Mouse (Mus musculus) forebrain, embryonic 13.5 days (tissue): ENCODE measurements at regions not wholly inside any gene's neighbourhood (a gene's known extent, or its start where the extent isn't known, plus 50 kb on each side); places are given as distances from the start of the nearest gene placed in this dataset.

ENCODE experiments used
- ATAC-seq: fragments of 200-750 bp; cut with Nextera tagmentation; 2 replicates; pipeline ENCODE4 v1.8.0; 2017
- H3K27ac ChIP-seq: fragments of 300-500 bp; sonication (generic); 2 replicates; pipeline ENCODE4 v1.5.1; 2015; ENCODE audit warnings: inconsistent platforms, mild to moderate bottlenecking, moderate library complexity
- H3K27me3 ChIP-seq: fragments of 300-500 bp; sonication (generic); 2 replicates; pipeline ENCODE4 v1.6.1; 2015; ENCODE audit warnings: mild to moderate bottlenecking, inconsistent platforms
- H3K36me3 ChIP-seq: fragments of 300-500 bp; sonication (generic); 2 replicates; pipeline ENCODE4 v1.6.1; 2015; ENCODE audit warnings: mild to moderate bottlenecking, inconsistent platforms; ENCODE audit not compliant: poor library complexity, severe bottlenecking
- H3K4me1 ChIP-seq: fragments of 300-500 bp; sonication (generic); 2 replicates; pipeline ENCODE4 v1.6.1; 2015; ENCODE audit warnings: inconsistent platforms
- H3K4me2 ChIP-seq: fragments of 300-500 bp; sonication (generic); 2 replicates; pipeline ENCODE4 v1.6.1; 2015; ENCODE audit warnings: inconsistent platforms, mild to moderate bottlenecking, moderate library complexity
- H3K4me3 ChIP-seq: fragments of 300-500 bp; sonication (generic); 2 replicates; pipeline ENCODE4 v1.5.1; 2015; ENCODE audit warnings: mild to moderate bottlenecking, inconsistent platforms
- H3K9ac ChIP-seq: fragments of 300-500 bp; sonication (generic); 2 replicates; pipeline ENCODE4 v1.6.1; 2015; ENCODE audit warnings: mild to moderate bottlenecking, inconsistent platforms
- H3K9me3 ChIP-seq: fragments of 300-500 bp; sonication (generic); replicated peaks from 2 replicates; pipeline ENCODE4 v1.6.1; 2016; ENCODE audit warnings: inconsistent platforms
- WGBS: fragments of 180-500 bp; shearing (Covaris S2); methylation state at CpG from one replicate; pipeline ENCODE4 v1.1.7; 2015; 5-methylcytosine and 5-hydroxymethylcytosine counted together

DNA sequence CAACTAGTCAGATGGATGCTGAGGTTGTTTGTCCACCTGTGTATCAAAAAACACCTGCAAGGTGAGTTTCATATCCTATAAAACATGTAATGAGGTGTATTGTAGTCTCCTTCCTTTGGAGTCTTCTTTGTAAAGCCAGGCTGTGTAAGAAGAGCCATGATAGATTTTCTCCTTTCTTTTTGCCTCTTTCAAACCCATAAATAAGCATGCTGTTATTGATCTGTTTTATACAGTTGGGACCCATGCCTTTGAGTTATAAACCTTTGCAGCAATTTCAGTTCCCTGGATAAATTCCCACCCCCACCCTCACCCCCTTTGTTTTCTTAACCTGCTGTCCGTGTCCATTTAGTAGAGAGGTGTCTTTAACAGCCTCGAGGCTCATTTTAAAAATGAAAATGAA, 131.0 kb upstream of the Rgs17 start:
- Histone ChIP-seq H3K36me3 (no peaks in the 10 kb centered on the region), H3K9ac (no peak overlapping the region), H3K9me3 (no peaks in the 10 kb centered on the region), H3K4me1 (no peaks in the 10 kb centered on the region), H3K27me3 (no peaks in the 10 kb centered on the region), H3K4me2 (no peak overlapping the region), H3K4me3 (no peak overlapping the region), H3K27ac (no peak overlapping the region)
- 78% methylated on average over 2 of the region's 2 CpGs for WGBS
- ATAC-seq: no peak

DNA sequence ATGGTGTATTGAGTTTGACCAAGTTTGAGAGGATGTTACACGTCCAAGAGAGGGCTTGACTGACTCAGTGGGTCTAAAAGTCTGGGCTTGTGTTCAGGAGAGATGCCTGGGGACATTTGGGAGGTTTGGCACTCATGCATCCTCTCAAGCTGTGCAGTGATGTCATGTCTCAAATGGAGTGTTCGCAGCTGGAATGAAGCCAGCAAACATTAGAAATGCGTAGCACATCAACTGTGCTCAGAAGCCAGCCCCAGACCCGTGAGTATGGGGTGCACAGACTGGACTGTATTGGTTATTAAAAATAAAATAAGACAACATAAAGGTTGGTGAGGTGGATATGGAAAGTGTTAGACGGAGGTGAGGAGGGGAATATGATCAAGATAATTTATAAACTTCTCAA, 121.2 kb upstream of the Rgs17 start:
- no peak overlapping the region for H3K9ac ChIP-seq
- no peak overlapping the region for H3K4me2 ChIP-seq
- no peaks in the 10 kb centered on the region for H3K9me3 ChIP-seq
- no peak overlapping the region for H3K27ac ChIP-seq
- no peaks in the 10 kb centered on the region for H3K36me3 ChIP-seq
- H3K27me3 ChIP-seq: no peaks in the 10 kb centered on the region
- H3K4me1 ChIP-seq: peaks cover 3% of the 10 kb centered on the region; the same call in 1 of the 2 replicates
- WGBS: 61% methylated on average over 5 of the region's 5 CpGs
- peak; percentile 71 for ATAC-seq
- H3K4me3 ChIP-seq: no peak overlapping the region

DNA sequence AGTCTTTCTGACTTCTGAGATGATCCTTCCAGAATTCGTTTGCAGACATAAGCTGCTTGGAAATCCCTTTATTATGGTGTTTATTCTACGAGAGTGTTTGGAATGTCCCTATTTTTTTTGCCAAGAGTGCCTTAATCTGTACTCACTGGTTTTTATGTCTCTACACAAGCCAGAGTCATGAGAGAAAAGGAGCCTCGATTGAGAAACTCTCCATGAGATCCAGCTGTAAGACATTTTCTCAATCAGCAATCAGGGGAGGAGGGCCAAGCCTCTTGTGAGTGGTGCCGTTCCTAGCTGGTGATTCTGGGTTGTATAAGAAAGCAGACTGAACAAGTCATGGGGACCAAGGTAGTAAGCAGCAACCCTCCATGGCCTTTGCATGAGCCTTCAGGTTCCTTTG, 117.6 kb upstream of the Rgs17 start:
- no peak for ATAC-seq
- Histone ChIP-seq H3K4me1 (peaks cover 3% of the 10 kb centered on the region; the same call in 1 of the 2 replicates), H3K4me3 (no peak overlapping the region), H3K4me2 (no peak overlapping the region), H3K9ac (no peak overlapping the region), H3K27me3 (no peaks in the 10 kb centered on the region), H3K27ac (no peak overlapping the region), H3K36me3 (no peaks in the 10 kb centered on the region), H3K9me3 (no peaks in the 10 kb centered on the region)
- WGBS: 73% methylated on average over 4 of the region's 4 CpGs

DNA sequence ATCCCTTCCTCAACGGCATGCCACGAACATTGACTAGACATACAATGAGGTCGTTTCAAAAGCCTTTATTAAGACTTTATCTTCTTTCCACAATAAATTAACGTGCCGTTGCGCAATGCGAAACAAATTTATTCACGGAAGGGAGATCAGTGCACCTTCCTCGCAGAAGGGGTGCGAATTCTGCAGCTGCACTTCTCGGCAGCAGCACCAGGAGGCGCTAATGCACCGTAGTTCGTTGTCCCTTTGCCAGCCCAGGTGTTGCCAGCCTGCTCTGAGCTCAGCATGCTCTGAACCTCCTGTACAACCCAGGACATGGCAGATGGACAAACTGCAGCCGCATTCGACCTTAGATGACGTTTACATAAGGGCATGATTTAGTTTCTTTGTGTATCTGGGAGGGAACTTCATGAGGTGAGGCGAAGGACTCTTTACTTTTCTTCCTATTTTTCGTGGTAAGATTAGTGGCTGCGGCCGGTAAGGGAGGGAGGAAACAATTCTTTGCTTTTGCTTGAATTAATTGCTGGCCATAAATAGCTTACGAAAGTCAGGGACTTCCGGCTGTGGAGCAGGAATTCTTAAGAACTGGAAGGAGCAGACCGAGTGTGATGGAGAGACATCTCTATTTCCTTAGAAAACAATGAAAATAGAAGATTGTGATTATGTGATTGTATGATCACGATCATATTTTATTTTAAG, 113.7 kb upstream of the Rgs17 start:
- Histone ChIP-seq H3K9me3 (no peaks in the 10 kb centered on the region), H3K4me3 (no peak overlapping the region), H3K27ac (no peak overlapping the region), H3K4me2 (peak overlapping the region; percentile 38; the same call in 1 of the 2 replicates), H3K36me3 (no peaks in the 10 kb centered on the region), H3K4me1 (no peaks in the 10 kb centered on the region), H3K9ac (no peak overlapping the region), H3K27me3 (no peaks in the 10 kb centered on the region)
- WGBS: 26% methylated on average over 25 of the region's 25 CpGs
- peak; percentile 89 for ATAC-seq

DNA sequence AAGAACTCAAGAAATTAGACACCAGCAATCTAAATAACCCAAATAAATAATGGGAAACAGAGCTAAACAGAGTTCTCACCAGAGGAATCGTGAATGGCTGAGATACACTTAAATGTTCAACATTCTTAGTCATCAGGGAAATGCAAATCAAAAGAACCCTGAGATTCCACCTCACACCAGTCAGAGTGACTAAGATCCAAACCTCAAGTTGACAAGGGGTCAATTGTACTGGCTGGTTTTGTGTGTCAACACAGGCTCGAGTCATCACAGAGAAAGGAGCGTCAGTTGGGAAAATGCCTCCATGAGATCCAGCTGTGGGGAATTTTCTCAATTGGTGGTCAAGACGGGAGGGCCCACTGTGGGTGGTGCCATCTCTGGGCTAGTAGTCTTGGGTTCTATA, 110.3 kb upstream of the Rgs17 start:
- Histone ChIP-seq H3K9ac (no peak overlapping the region), H3K4me1 (no peaks in the 10 kb centered on the region), H3K4me2 (no peak overlapping the region), H3K36me3 (no peaks in the 10 kb centered on the region), H3K27ac (no peak overlapping the region), H3K4me3 (no peak overlapping the region), H3K9me3 (no peaks in the 10 kb centered on the region), H3K27me3 (no peaks in the 10 kb centered on the region)
- no peak for ATAC-seq
- 77% methylated on average over 4 of the region's 4 CpGs for WGBS

DNA sequence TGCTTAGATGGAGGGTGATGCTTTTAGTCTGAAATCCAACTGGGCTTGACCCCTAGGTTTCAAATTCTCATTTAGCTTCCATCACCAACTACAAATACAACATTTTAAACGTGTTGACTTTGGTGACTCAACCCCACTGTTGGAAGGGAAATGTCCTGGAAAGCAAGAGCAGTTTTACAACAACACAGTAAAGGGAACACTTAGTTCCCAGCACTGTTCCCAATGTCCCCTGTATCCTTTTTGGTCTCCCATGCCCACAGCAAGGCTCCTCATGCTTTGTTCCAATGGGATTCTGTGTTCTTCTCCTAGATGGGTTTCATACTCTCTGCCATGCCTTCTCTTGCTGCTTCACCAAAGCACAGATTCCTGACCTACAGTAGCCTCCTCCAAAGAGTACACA, 105.4 kb upstream of the Rgs17 start:
- no peak overlapping the region for H3K9ac ChIP-seq
- 47% methylated on average over 1 of the region's 1 CpGs for WGBS
- no peaks in the 10 kb centered on the region; the same call in 1 of the 2 replicates for H3K9me3 ChIP-seq
- no peak for ATAC-seq
- H3K4me1 ChIP-seq: no peaks in the 10 kb centered on the region
- no peak overlapping the region for H3K4me2 ChIP-seq
- no peak overlapping the region for H3K4me3 ChIP-seq
- no peaks in the 10 kb centered on the region for H3K36me3 ChIP-seq
- H3K27me3 ChIP-seq: no peaks in the 10 kb centered on the region
- H3K27ac ChIP-seq: no peak overlapping the region

DNA sequence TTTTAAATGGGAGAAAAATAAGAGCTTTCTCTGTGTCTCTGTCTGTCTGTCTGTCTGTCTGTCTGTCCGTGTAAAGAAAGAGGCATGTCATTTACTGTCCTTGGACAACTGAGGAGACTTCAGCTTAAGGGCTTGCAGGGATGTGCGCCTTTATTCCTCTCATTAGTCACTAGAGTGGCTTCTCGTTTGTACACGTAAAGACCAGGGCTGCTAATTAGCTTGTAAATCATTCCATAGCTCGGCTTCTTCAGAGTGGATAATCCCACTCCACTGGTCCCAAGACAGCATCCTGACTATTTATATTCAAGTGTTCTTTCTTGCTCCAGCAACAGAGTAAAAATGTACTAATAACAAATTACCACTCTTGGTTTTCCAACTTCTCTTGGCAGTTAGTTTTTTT, 104.1 kb upstream of the Rgs17 start:
- no peaks in the 10 kb centered on the region for H3K27me3 ChIP-seq
- H3K9ac ChIP-seq: no peak overlapping the region
- H3K4me3 ChIP-seq: no peak overlapping the region
- no peaks in the 10 kb centered on the region for H3K4me1 ChIP-seq
- no peak overlapping the region for H3K27ac ChIP-seq
- no peaks in the 10 kb centered on the region; the same call in 1 of the 2 replicates for H3K9me3 ChIP-seq
- ATAC-seq: no peak
- no peaks in the 10 kb centered on the region for H3K36me3 ChIP-seq
- 25% methylated on average over 5 of the region's 5 CpGs for WGBS
- no peak overlapping the region for H3K4me2 ChIP-seq

DNA sequence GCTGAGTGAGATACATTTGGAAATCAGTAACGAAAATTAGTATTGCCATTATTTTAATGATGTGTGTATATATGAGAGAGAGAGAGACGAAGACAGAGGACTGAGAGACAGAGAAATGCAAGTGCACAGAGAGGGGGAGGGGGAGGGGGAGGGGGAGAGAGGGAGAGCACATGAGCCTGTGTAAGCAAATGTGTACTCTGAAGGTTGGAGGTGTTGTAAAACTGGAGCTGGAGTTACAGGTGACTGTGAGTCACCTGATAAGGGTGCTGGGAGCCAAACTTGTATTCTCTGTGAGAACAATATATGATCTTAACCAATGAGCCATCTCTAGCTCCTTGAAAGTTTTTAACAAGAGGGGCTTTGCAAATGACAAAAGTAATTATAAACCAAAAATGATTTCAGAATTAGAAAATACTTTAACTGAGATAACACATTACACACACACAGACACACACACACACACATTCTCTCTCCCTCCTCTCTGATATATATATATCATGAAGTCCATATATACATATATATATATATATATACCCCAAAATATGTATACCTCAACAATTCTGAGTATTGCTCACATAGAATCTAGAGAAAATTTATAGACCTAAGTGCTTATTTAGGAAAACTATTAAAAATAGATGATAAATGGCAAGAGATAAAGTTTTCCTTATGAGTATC, 100.5 kb upstream of the Rgs17 start:
- Histone ChIP-seq H3K27me3 (no peaks in the 10 kb centered on the region), H3K27ac (no peak overlapping the region), H3K4me2 (no peak overlapping the region), H3K9me3 (no peaks in the 10 kb centered on the region; the same call in 1 of the 2 replicates), H3K9ac (no peak overlapping the region), H3K36me3 (no peaks in the 10 kb centered on the region), H3K4me3 (no peak overlapping the region), H3K4me1 (no peaks in the 10 kb centered on the region)
- no peak for ATAC-seq
- WGBS: 68% methylated on average over 2 of the region's 2 CpGs

DNA sequence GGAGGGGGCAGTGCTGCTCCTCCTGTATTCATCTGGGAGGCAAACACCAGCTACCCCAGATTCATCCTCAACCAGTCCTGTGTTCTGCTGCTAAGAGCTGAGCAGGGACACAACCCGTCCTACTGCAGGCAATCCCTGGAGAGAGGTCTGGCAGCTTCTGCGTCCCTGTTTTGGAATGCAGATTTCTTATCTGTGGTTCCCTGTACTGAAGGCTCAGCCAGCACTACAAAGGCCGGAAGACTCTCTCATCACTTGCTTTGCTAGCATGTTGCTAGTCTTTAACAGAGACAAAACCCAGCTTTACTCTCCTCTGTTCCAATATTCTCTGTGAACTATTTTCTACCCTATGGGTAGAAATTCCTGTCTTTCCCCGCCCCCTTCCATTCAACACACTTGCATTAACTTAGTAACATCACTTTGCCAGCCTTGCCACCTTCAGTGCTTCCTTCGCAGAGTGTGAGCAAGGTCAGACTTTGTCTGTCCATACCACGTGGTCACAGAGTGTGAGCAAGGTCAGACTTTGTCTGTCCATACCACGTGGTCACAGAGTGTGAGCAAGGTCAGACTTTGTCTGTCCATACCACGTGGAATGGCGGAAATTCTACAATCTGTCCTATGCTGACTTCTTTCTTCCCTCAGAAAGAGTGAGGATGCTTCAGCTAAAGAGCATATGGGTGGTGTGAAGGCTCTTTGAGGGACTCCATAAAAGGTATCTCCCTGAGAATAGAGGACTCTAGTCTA, 98.9 kb upstream of the Rgs17 start:
- H3K4me3 ChIP-seq: no peak overlapping the region
- no peak overlapping the region for H3K4me2 ChIP-seq
- H3K27ac ChIP-seq: no peak overlapping the region
- no peaks in the 10 kb centered on the region for H3K36me3 ChIP-seq
- H3K9me3 ChIP-seq: no peaks in the 10 kb centered on the region; the same call in 1 of the 2 replicates
- no peaks in the 10 kb centered on the region for H3K27me3 ChIP-seq
- no peak for ATAC-seq
- 62% methylated on average over 9 of the region's 9 CpGs for WGBS
- H3K9ac ChIP-seq: no peak overlapping the region
- no peaks in the 10 kb centered on the region for H3K4me1 ChIP-seq

DNA sequence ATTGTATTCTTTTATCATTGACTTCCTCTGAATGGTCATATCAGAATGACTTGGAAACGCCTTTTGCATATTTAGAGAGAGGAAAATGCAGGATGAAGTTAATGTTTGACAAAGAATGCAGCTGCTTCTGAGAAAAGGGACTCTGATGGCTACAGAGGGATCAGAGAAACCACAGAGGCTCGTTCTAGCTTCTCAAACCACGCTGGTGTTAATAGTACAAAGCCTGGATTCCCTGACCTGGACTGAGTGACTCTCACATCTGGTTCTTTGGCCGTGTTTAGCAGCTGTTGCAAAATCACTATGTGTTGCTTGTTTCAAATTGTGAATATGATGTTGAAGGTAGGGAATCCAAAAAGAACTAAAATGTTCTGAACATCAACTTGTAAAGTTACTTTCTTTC, 91.5 kb upstream of the Rgs17 start:
- Histone ChIP-seq H3K4me3 (no peak overlapping the region), H3K27ac (no peak overlapping the region), H3K9me3 (no peaks in the 10 kb centered on the region), H3K4me1 (peaks cover 3% of the 10 kb centered on the region; the same call in 1 of the 2 replicates), H3K9ac (no peak overlapping the region), H3K36me3 (no peaks in the 10 kb centered on the region), H3K27me3 (no peaks in the 10 kb centered on the region), H3K4me2 (no peak overlapping the region)
- 76% methylated on average over 4 of the region's 4 CpGs for WGBS
- no peak for ATAC-seq

DNA sequence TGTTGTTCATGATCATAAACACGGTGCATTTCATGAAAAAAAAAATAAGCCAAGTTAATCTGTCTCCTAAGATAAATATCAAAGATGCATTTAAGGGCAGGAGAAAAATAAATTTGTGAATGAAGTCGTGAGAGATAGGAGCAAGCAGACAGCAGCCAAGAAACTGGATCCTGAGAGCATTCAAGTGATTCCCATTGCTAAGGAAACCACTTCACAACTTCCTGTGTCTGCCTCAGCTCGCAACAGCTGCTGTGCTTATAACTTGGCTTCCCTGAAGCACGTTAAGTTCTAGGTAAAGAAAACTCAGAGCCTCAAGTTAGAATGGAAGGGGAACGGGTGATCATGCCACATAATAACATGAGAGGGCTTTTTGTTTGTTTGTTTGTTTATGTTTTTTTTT, 89.3 kb upstream of the Rgs17 start:
- ATAC-seq: no peak
- Histone ChIP-seq H3K27ac (no peak overlapping the region), H3K9ac (no peak overlapping the region), H3K4me3 (no peak overlapping the region), H3K36me3 (no peaks in the 10 kb centered on the region), H3K4me1 (peaks cover 3% of the 10 kb centered on the region; the same call in 1 of the 2 replicates), H3K9me3 (no peaks in the 10 kb centered on the region), H3K27me3 (no peaks in the 10 kb centered on the region), H3K4me2 (no peak overlapping the region)
- WGBS: 79% methylated on average over 5 of the region's 5 CpGs

DNA sequence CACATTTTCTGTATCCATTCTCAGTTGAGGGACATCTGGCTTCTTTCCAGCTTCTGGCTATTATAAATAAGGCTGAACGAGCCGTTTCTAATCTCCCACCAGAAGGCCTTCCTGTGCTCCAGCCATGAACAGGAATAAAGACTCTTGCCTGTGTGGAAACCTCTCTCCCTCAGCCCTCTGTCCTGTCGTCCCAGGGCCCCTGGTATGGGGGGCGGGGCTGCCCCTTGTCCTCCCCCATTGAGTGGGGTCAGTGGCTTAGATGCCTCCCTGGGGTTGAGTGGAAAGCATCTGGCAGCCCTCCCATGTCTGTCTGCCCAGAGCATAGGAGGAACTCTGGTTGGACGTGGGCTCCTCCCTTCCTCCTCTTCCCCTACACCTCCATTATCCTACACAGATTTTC, 88.8 kb upstream of the Rgs17 start:
- no peak overlapping the region for H3K4me2 ChIP-seq
- H3K4me1 ChIP-seq: peaks cover 3% of the 10 kb centered on the region; the same call in 1 of the 2 replicates
- H3K4me3 ChIP-seq: no peak overlapping the region
- no peak overlapping the region for H3K9ac ChIP-seq
- 37% methylated on average over 5 of the region's 5 CpGs for WGBS
- no peaks in the 10 kb centered on the region for H3K27me3 ChIP-seq
- ATAC-seq: no peak
- no peak overlapping the region for H3K27ac ChIP-seq
- H3K36me3 ChIP-seq: no peaks in the 10 kb centered on the region
- no peaks in the 10 kb centered on the region for H3K9me3 ChIP-seq
